Mouse (Mus musculus): ENCODE results near the gene H2afv.

DNA sequence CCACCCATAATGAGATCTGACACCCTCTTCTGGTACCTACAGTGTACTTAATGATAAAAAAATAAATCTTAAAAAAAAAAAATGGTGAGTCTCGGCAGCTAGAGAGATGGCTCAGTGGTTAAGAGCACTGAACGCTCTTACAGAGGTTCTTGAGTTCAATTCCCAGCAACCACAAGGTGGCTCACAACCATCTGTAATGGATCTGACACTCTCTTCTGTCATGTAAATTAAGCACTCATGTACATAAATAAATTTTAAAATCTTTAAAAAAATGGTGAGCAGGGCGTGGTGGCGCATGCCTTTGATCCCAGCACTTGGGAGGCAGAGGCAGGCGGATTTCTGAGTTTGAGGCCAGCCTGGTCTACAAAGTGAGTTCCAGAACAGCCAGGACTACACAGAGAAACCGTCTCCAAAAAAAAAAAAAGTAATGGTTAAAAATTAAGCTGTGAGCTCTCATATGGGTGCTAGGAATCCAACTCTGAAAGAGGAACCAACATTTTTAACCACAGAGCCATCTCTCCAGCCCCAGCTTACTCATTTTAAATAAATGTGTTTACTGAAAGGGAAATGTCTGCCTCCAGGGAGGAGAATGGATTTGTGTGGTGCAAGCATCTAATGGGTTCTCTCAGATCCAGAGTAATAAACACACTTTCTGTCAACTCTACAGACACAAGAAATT lies 19.1 kb upstream of the H2afv start:
- TF ChIP-seq CTCF (IDR thresholded peaks at IDR 0.05; ENCODE audit: low read depth, low read length) (no peak), GATA2 (IDR thresholded peaks at IDR 0.05; ENCODE audit: borderline replicate concordance, low read depth, low read length) (no peak), GATA1 (IDR thresholded peaks at IDR 0.05; ENCODE audit: borderline replicate concordance, low read length) (no peak), POLR2AphosphoS5 (IDR thresholded peaks at IDR 0.05; ENCODE audit: insufficient replicate concordance, low read depth, low read length) (no peak), TAL1 (conservative IDR thresholded peaks at IDR 0.05; ENCODE audit: low read depth, low read length) (no peak)

Measured in G1E (cell line).